Mouse (Mus musculus) forebrain, embryonic 15.5 days (tissue): Measurements from ENCODE around the gene Mark1. TPM values are rescaled to one million over a fixed set of nuclear protein-coding genes. Genes with fewer than 3 reads are reported as not detected.

Experiments used
- ATAC-seq: fragments of 200-750 bp; cut with Nextera tagmentation; replicated peaks from 2 replicates; pipeline ENCODE4 v1.8.0; 2017; ENCODE audit warnings: mild to moderate bottlenecking, moderate TSS enrichment, moderate library complexity
- H3K27ac ChIP-seq: fragments of 300-500 bp; sonication (generic); replicated peaks from 2 replicates; pipeline ENCODE4 v1.5.1; 2015; ENCODE audit warnings: mild to moderate bottlenecking, inconsistent platforms
- H3K27me3 ChIP-seq: fragments of 300-500 bp; sonication (generic); 2 replicates; pipeline ENCODE4 v1.6.1; 2015; ENCODE audit warnings: inconsistent platforms
- H3K36me3 ChIP-seq: fragments of 300-500 bp; sonication (generic); 2 replicates; pipeline ENCODE4 v1.6.1; 2015; ENCODE audit warnings: mild to moderate bottlenecking, inconsistent platforms
- H3K4me1 ChIP-seq: fragments of 300-500 bp; sonication (generic); 2 replicates; pipeline ENCODE4 v1.6.1; 2015; ENCODE audit warnings: inconsistent platforms
- H3K4me2 ChIP-seq: fragments of 300-500 bp; sonication (generic); replicated peaks from 2 replicates; pipeline ENCODE4 v1.6.1; 2015; ENCODE audit warnings: mild to moderate bottlenecking, inconsistent platforms
- H3K4me3 ChIP-seq: fragments of 300-500 bp; sonication (generic); 2 replicates; pipeline ENCODE4 v1.5.1; 2015; ENCODE audit warnings: mild to moderate bottlenecking, inconsistent platforms
- H3K9ac ChIP-seq: fragments of 300-500 bp; sonication (generic); replicated peaks from 2 replicates; pipeline ENCODE4 v1.6.1; 2015; ENCODE audit warnings: mild to moderate bottlenecking, inconsistent platforms
- H3K9me3 ChIP-seq: fragments of 300-500 bp; sonication (generic); 2 replicates; pipeline ENCODE4 v1.6.1; 2016; ENCODE audit warnings: inconsistent platforms
- WGBS: fragments of 180-500 bp; shearing (Covaris S2); methylation state at CpG from one replicate; pipeline ENCODE4 v1.1.7; 2015; ENCODE audit warnings: mixed read lengths; 5-methylcytosine and 5-hydroxymethylcytosine counted together
- polyA plus RNA-seq: library from polyadenylated mRNA; unstranded; fragments of >200 nt; fragmentation: Nextera tagmentation; extraction: Ambion mirVana; gene quantifications from 2 replicates; pipeline ENCODE4 v1.2.1, GENCODE M21; 2015

Mark1 gene
- polyA plus RNA-seq, 1 experiment from 2014 or later = 14.6 TPM

- no peaks in the 10 kb centered on the region for H3K36me3 ChIP-seq
- H3K9ac ChIP-seq = no peak overlapping the region
- no peaks in the 10 kb centered on the region for H3K27me3 ChIP-seq
- H3K4me3 ChIP-seq = no peak overlapping the region
- H3K9me3 ChIP-seq = no peaks in the 10 kb centered on the region
- ATAC-seq = no peak
- WGBS = 74% methylated on average over 3 of the region's 3 CpGs
- no peak overlapping the region for H3K4me2 ChIP-seq
- no peaks in the 10 kb centered on the region for H3K4me1 ChIP-seq
- no peak overlapping the region for H3K27ac ChIP-seq
Measured at GRCm38 (mm10) chr1:184860276-184860675, 139.1 kb downstream of the Mark1 start.

GRCm38 (mm10) chr1:184858253-184858652, 141.1 kb downstream of the Mark1 start:
- WGBS = 79% methylated on average over 1 of the region's 1 CpGs
- no peak overlapping the region for H3K27ac ChIP-seq
- no peak for ATAC-seq

DNA sequence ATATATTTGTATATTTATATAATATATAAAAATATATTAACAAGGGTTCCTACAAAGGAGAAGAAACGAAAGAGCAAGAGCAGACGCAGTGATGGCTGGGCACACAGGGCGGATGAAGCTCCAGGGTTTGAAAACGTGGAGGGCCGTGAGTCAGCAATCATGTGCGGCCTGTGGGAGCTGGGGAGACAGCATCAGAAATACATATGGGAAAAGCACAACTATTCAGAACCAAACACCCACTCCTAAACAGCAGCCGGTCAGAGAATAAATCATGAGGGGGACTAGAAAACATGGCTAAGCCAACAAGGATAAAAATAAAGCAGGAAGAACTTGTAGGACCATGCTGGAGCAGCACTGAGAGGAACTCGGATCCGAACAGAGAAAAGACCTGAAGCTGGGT, 142.2 kb downstream of the Mark1 start:
- no peak overlapping the region for H3K4me2 ChIP-seq
- no peak for ATAC-seq
- H3K9me3 ChIP-seq = no peaks in the 10 kb centered on the region
- 88% methylated on average over 9 of the region's 9 CpGs for WGBS
- H3K4me1 ChIP-seq = peaks cover under 1% of the 10 kb centered on the region; the same call in 1 of the 2 replicates
- H3K27me3 ChIP-seq = no peaks in the 10 kb centered on the region
- no peak overlapping the region for H3K4me3 ChIP-seq
- H3K9ac ChIP-seq = no peak overlapping the region
- no peak overlapping the region for H3K27ac ChIP-seq
- H3K36me3 ChIP-seq = no peaks in the 10 kb centered on the region

More at GRCm38 (mm10) chr1:184858253-184858652, 141.1 kb downstream of the Mark1 start:
- Histone ChIP-seq H3K36me3 (no peaks in the 10 kb centered on the region), H3K9ac (no peak overlapping the region), H3K27me3 (no peaks in the 10 kb centered on the region), H3K4me3 (no peak overlapping the region), H3K4me1 (no peaks in the 10 kb centered on the region), H3K9me3 (no peaks in the 10 kb centered on the region), H3K4me2 (no peak overlapping the region)

GRCm38 (mm10) chr1:184853922-184854321, 145.4 kb downstream of the Mark1 start:
- H3K4me2 ChIP-seq = no peak overlapping the region
- H3K36me3 ChIP-seq = no peaks in the 10 kb centered on the region
- WGBS = 48% methylated on average over 3 of the region's 3 CpGs
- H3K27ac ChIP-seq = no peak overlapping the region
- H3K9ac ChIP-seq = no peak overlapping the region
- ATAC-seq = no peak
- no peak overlapping the region for H3K4me3 ChIP-seq
- peaks cover 5% of the 10 kb centered on the region for H3K4me1 ChIP-seq
- no peaks in the 10 kb centered on the region for H3K9me3 ChIP-seq
- 0 out of 2 replicates have a peak, but pooled peaks cover 3% of the 10 kb centered on the region for H3K27me3 ChIP-seq

DNA sequence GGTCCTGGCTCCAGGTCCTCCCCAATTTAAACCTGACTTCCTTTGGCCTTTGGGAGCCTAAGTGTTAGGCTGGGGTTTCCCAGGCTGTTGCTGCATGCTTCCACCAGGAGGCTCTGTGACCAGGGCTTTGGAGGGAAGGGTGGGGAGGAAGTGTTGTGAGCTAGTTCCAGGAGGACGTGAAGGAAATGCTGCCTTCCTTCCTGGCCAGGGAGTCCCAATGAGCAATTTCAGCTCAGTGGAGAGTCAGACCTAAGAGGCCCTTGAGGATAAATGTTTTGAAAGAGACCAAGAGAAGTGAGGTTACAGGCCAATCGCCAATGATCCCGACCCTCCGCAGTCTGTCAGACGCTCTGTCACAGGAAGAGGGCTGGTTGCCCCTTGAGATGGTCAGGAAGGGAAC, 146.0 kb downstream of the Mark1 start:
- 33% methylated on average over 5 of the region's 5 CpGs for WGBS
- ATAC-seq = 0 out of 2 replicates have a peak, but pooled peaks have one; percentile 17
- Histone ChIP-seq H3K27ac (no peak overlapping the region), H3K27me3 (0 out of 2 replicates have a peak, but pooled peaks cover 3% of the 10 kb centered on the region), H3K4me3 (no peak overlapping the region), H3K9me3 (no peaks in the 10 kb centered on the region), H3K4me1 (peaks cover 5% of the 10 kb centered on the region), H3K9ac (no peak overlapping the region), H3K36me3 (no peaks in the 10 kb centered on the region), H3K4me2 (0 out of 2 replicates have a peak overlapping the region, but pooled peaks have one; percentile 6)

GRCm38 (mm10) chr1:184851741-184852618, 147.4 kb downstream of the Mark1 start:
- no peaks in the 10 kb centered on the region for H3K9me3 ChIP-seq
- H3K27ac ChIP-seq = peak overlapping the region; percentile 25; the same call in 1 of the 2 replicates
- 18% methylated on average over 31 of the region's 31 CpGs for WGBS

GRCm38 (mm10) chr1:184851166-184851565, 148.2 kb downstream of the Mark1 start:
- ATAC-seq = no peak
- Histone ChIP-seq H3K36me3 (no peaks in the 10 kb centered on the region), H3K4me2 (no peak overlapping the region), H3K27ac (no peak overlapping the region), H3K4me3 (no peak overlapping the region), H3K9ac (no peak overlapping the region), H3K4me1 (peaks cover 10% of the 10 kb centered on the region), H3K27me3 (0 out of 2 replicates have a peak, but pooled peaks cover 6% of the 10 kb centered on the region), H3K9me3 (no peaks in the 10 kb centered on the region)
- WGBS = 42% methylated on average over 7 of the region's 7 CpGs

More at GRCm38 (mm10) chr1:184851741-184852618, 147.4 kb downstream of the Mark1 start:
- Histone ChIP-seq H3K4me1 (peaks cover 5% of the 10 kb centered on the region), H3K9ac (0 out of 2 replicates have a peak overlapping the region, but pooled peaks have one; percentile 12), H3K4me2 (peak overlapping the region; percentile 46), H3K4me3 (peak overlapping the region; percentile 24), H3K36me3 (no peaks in the 10 kb centered on the region), H3K27me3 (0 out of 2 replicates have a peak, but pooled peaks cover 6% of the 10 kb centered on the region)
- peak; percentile 92 for ATAC-seq

GRCm38 (mm10) chr1:184846973-184847372, 152.4 kb downstream of the Mark1 start:
- ATAC-seq = no peak
- H3K27ac ChIP-seq = no peak overlapping the region
- H3K9me3 ChIP-seq = no peaks in the 10 kb centered on the region
- H3K27me3 ChIP-seq = 0 out of 2 replicates have a peak, but pooled peaks cover 6% of the 10 kb centered on the region
- H3K4me2 ChIP-seq = no peak overlapping the region
- H3K36me3 ChIP-seq = no peaks in the 10 kb centered on the region
- H3K9ac ChIP-seq = no peak overlapping the region
- WGBS = 49% methylated on average over 3 of the region's 3 CpGs
- H3K4me1 ChIP-seq = peaks cover 19% of the 10 kb centered on the region
- no peak overlapping the region for H3K4me3 ChIP-seq

Other genes with a start within 250 kb of the Mark1 start
- gene Marc1, start 188.3 kb downstream of the Mark1 start, polyA plus RNA-seq = not detected in 2 replicates
- 107 and 109 TPM in 2 replicates for gene Marc2, start 153.1 kb downstream of the Mark1 start, polyA plus RNA-seq
- gene C130074G19Rik, start 116.4 kb downstream of the Mark1 start, polyA plus RNA-seq = 0.77 and 1.2 TPM in 2 replicates
- gene Rab3gap2, start 204.5 kb upstream of the Mark1 start, polyA plus RNA-seq = 25.8 and 27.4 TPM in 2 replicates